Mouse (Mus musculus): Measurements from ENCODE around the gene Fzd10.

- TF ChIP-seq CTCF (IDR thresholded peaks at IDR 0.05; ENCODE audit: insufficient read depth, low read depth, low read length) (no peak), POLR2A (IDR thresholded peaks at IDR 0.05; ENCODE audit: insufficient read depth, low read depth, low read length) (no peak)
These were observed at the start of gene Fzd10 for GRCm38 (mm10) chr5:128600072-128601021.
